Mouse (Mus musculus) CH12.LX (cell line): ENCODE results near the gene Adamts14. TPM values are rescaled to one million over a fixed set of nuclear protein-coding genes. Genes with fewer than 3 reads are reported as not detected.

Experiments used
- DNase-seq: peaks from one replicate; pipeline ENCODE4 v3.0.0-alpha.2; 2013; ENCODE audit errors: extremely low read depth
- H3K27ac ChIP-seq: 2 replicates; pipeline ENCODE4 v1.5.1; 2012; ENCODE audit warnings: low read depth, mild to moderate bottlenecking, control low read depth, moderate library complexity; ENCODE audit not compliant: insufficient read depth
- H3K27me3 ChIP-seq: replicated peaks from 2 replicates; pipeline ENCODE3; 2012; ENCODE audit warnings: inconsistent platforms
- H3K36me3 ChIP-seq, 2 experiments: replicated peaks in 1 of 2; 2 replicates each; pipeline versions ENCODE3 to v1.6.1; 2012; ENCODE audit warnings: inconsistent platforms in 1 of 2, low read length in 1 of 2, mild to moderate bottlenecking in 1 of 2, mixed read lengths in 1 of 2, moderate library complexity in 1 of 2; ENCODE audit not compliant: control insufficient read depth in 1 of 2, insufficient read depth in 1 of 2
- H3K4me1 ChIP-seq, 2 experiments: 2 replicates each; pipeline ENCODE4 v1.6.1; 2012; ENCODE audit warnings: inconsistent platforms in 1 of 2, moderate library complexity in 1 of 2; ENCODE audit not compliant: insufficient read depth in 2 of 2, control insufficient read depth in 1 of 2
- H3K4me2 ChIP-seq: 2 replicates; pipeline ENCODE4 v1.6.1; 2012; ENCODE audit warnings: low read depth, mild to moderate bottlenecking, control low read depth; ENCODE audit not compliant: poor library complexity, insufficient read depth, severe bottlenecking
- H3K4me3 ChIP-seq, 3 experiments: fragments of 150-350 bp in 1 of 3; sonication (generic) in 1 of 3; replicated peaks in 1 of 3; 2 replicates each; pipeline versions ENCODE3 to v1.5.1; 2011 to 2012; ENCODE audit warnings: low read depth in 2 of 3, low read length in 2 of 3, mild to moderate bottlenecking in 2 of 3, moderate library complexity in 2 of 3, control low read depth in 1 of 3, improper control_type of control experiment in 1 of 3, inconsistent platforms in 1 of 3, mixed read lengths in 1 of 3; ENCODE audit not compliant: poor library complexity in 1 of 3
- H3K79me2 ChIP-seq: replicated peaks from 2 replicates; pipeline ENCODE4 v1.6.1; 2012; ENCODE audit warnings: mild to moderate bottlenecking, moderate library complexity; ENCODE audit not compliant: control insufficient read depth, poor library complexity, insufficient read depth, severe bottlenecking; ENCODE audit errors: extremely low read depth
- H3K9ac ChIP-seq: 2 replicates; pipeline ENCODE4 v1.6.1; 2012; ENCODE audit warnings: low read depth, mild to moderate bottlenecking, control low read depth, moderate library complexity; ENCODE audit not compliant: insufficient read depth
- H3K9me3 ChIP-seq: replicated peaks from 2 replicates; pipeline ENCODE3; 2012; ENCODE audit warnings: low read length, inconsistent platforms, mixed read lengths
- BHLHE40 ChIP-seq: IDR thresholded peaks from 2 replicates; pipeline ENCODE4 v1.6.1; 2011; ENCODE audit warnings: mild to moderate bottlenecking, low read depth, low read length, improper control_type of control experiment
- CHD1 ChIP-seq: IDR thresholded peaks from 2 replicates; pipeline ENCODE4 v1.6.1; 2012; ENCODE audit warnings: low read depth, low read length, improper control_type of control experiment, inconsistent platforms
- CTCF ChIP-seq, 2 experiments: IDR thresholded peaks in 1 of 2; conservative IDR thresholded peaks in 1 of 2; 2 replicates each; pipeline ENCODE4 v1.5.1; 2011 to 2012; ENCODE audit warnings: low read depth in 2 of 2, low read length in 2 of 2, improper control_type of control experiment in 1 of 2, inconsistent platforms in 1 of 2, mild to moderate bottlenecking in 1 of 2, moderate library complexity in 1 of 2
- E2F4 ChIP-seq: IDR thresholded peaks from 2 replicates; pipeline ENCODE4 v1.6.1; 2011; ENCODE audit warnings: low read depth, low read length, improper control_type of control experiment; ENCODE audit not compliant: insufficient replicate concordance
- ELF1 ChIP-seq: IDR thresholded peaks from 2 replicates; pipeline ENCODE4 v1.6.1; 2014; ENCODE audit warnings: low read depth, mild to moderate bottlenecking, inconsistent platforms, low read length, improper control_type of control experiment
- GABPA ChIP-seq: IDR thresholded peaks from 2 replicates; pipeline ENCODE4 v1.6.1; 2012; ENCODE audit warnings: low read depth, low read length, improper control_type of control experiment, inconsistent platforms; ENCODE audit not compliant: insufficient replicate concordance
- IRF4 ChIP-seq: IDR thresholded peaks from 2 replicates; pipeline ENCODE4 v1.6.1; 2014; ENCODE audit warnings: low read depth, mild to moderate bottlenecking, inconsistent platforms, low read length, improper control_type of control experiment
- KAT2A ChIP-seq: IDR thresholded peaks from 2 replicates; pipeline ENCODE4 v1.6.1; 2012; ENCODE audit warnings: low read length, improper control_type of control experiment, inconsistent platforms; ENCODE audit not compliant: insufficient replicate concordance
- MAZ ChIP-seq: IDR thresholded peaks from 2 replicates; pipeline ENCODE4 v1.6.1; 2012; ENCODE audit warnings: low read depth, mild to moderate bottlenecking, inconsistent platforms, low read length, improper control_type of control experiment, moderate library complexity
- MEF2A ChIP-seq: IDR thresholded peaks from 2 replicates; pipeline ENCODE4 v1.6.1; 2014; ENCODE audit warnings: low read depth, mild to moderate bottlenecking, inconsistent platforms, low read length, improper control_type of control experiment, borderline replicate concordance
- MXI1 ChIP-seq: IDR thresholded peaks from 2 replicates; pipeline ENCODE4 v1.6.1; 2011; ENCODE audit warnings: mild to moderate bottlenecking, low read depth, low read length, improper control_type of control experiment
- MYC ChIP-seq: IDR thresholded peaks from 2 replicates; pipeline ENCODE4 v1.6.1; 2011; ENCODE audit warnings: low read depth, mild to moderate bottlenecking, improper control_type of control experiment, low read length
- NRF1 ChIP-seq: IDR thresholded peaks from 2 replicates; pipeline ENCODE4 v1.6.1; 2014; ENCODE audit warnings: low read depth, mild to moderate bottlenecking, inconsistent platforms, low read length, improper control_type of control experiment, moderate library complexity
- PAX5 ChIP-seq: IDR thresholded peaks from 2 replicates; pipeline ENCODE4 v1.6.1; 2012; ENCODE audit warnings: low read length, inconsistent platforms, mixed read lengths
- POLR2A ChIP-seq: IDR thresholded peaks from 2 replicates; pipeline ENCODE4 v1.6.1; 2011; ENCODE audit warnings: low read depth, mild to moderate bottlenecking, improper control_type of control experiment, low read length
- POLR2AphosphoS2 ChIP-seq: IDR thresholded peaks from 2 replicates; pipeline ENCODE4 v1.6.1; 2011; ENCODE audit warnings: low read depth, low read length, improper control_type of control experiment
- RAD21 ChIP-seq: IDR thresholded peaks from 2 replicates; pipeline ENCODE4 v1.6.1; 2011; ENCODE audit warnings: low read depth, mild to moderate bottlenecking, low read length, improper control_type of control experiment, moderate library complexity
- SIN3A ChIP-seq: IDR thresholded peaks from 2 replicates; pipeline ENCODE4 v1.6.1; 2012; ENCODE audit warnings: low read length, improper control_type of control experiment, inconsistent platforms
- SMC3 ChIP-seq: IDR thresholded peaks from 2 replicates; pipeline ENCODE4 v1.6.1; 2011; ENCODE audit warnings: low read depth, low read length, improper control_type of control experiment
- TCF12 ChIP-seq: IDR thresholded peaks from 2 replicates; pipeline ENCODE4 v1.6.1; 2014; ENCODE audit warnings: low read depth, mild to moderate bottlenecking, inconsistent platforms, low read length, improper control_type of control experiment
- UBTF ChIP-seq: IDR thresholded peaks from 2 replicates; pipeline ENCODE4 v1.6.1; 2012; ENCODE audit warnings: low read depth, mild to moderate bottlenecking, inconsistent platforms, low read length, improper control_type of control experiment, moderate library complexity
- USF2 ChIP-seq: conservative IDR thresholded peaks from 2 replicates; pipeline ENCODE4 v1.6.1; 2011; ENCODE audit warnings: low read depth, low read length, improper control_type of control experiment
- ZKSCAN1 ChIP-seq: IDR thresholded peaks from 2 replicates; pipeline ENCODE4 v1.6.1; 2012; ENCODE audit warnings: low read depth, inconsistent platforms, low read length, improper control_type of control experiment, borderline replicate concordance
- dilution Hi-C: fragments of 300-500 bp; cut with MboI; formaldehyde crosslinking; loops from 2 replicates; pipeline ENCODE4 v1.14.3; 2020; ENCODE audit warnings: low sequenced_read_pairs; ENCODE audit not compliant: extremely low pct_unique_long_range_greater_than_20kb, extremely low pct_ligation_motif_present
- in situ Hi-C: fragments of 300-500 bp; cut with MboI; formaldehyde crosslinking; loops from 3 replicates; pipeline ENCODE4 v1.14.3; 2019; ENCODE audit warnings: low sequenced_read_pairs, low pct_ligation_motif_present, low pct_unique_long_range_greater_than_20kb, mixed read lengths
- polyA plus RNA-seq: library from polyadenylated mRNA; unstranded; fragments of >175 nt; gene quantifications from 2 replicates; pipeline ENCODE4 v1.2.1, GENCODE M21; 2012; ENCODE audit warnings: low read depth; ENCODE audit not compliant: insufficient read length
- total RNA-seq, 2 experiments: library from RNA; depleted of rRNA; stranded (reverse); fragments of 300-350 nt in 1 of 2; fragments of >200 nt in 1 of 2; gene quantifications; 2 replicates each; pipeline ENCODE4 v1.2.3; 2012 to 2014

The Adamts14 gene
- total and polyA plus RNA-seq, 3 experiments = 1.2 to 2.7 (median 2.5) TPM

DNA sequence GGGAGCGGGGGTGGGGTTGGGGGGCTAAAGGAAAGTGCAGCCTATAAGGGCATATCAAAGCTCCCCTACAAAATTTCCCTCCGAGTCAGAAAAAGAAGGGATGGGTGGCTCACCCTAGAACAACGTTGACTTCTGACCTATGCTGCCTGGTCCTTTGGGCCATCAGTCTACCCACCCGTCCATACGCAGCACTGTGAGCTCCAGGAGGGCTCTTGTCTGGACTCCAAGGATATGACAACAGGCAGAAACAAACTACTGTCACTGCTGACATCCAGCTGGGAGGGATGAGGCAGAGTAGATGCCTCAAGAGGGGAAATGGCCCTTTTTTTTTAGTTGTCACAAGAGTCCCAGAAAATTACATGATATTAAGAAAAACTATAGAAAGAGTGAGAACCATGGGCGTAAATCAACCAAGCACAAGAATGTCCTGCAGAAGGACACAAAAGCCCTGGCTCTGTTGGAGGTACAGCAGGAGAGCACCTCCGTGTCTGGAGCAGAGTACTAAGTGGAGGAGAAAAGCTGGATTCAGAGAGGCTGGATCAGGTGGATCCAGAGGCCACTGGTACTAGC, 96.9 kb downstream of the Adamts14 start:
- H3K4me2 ChIP-seq = peak overlapping the region; percentile 76; the same call in 1 of the 2 replicates
- no peaks in the 10 kb centered on the region for H3K79me2 ChIP-seq
- TF ChIP-seq E2F4 (no peak), UBTF (no peak), SIN3A (no peak), GABPA (no peak), POLR2AphosphoS2 (no peak), MEF2A (no peak), MXI1 (no peak), ELF1 (no peak), CTCF (conservative IDR thresholded peaks at IDR 0.05 in 1 of 2, IDR thresholded peaks at IDR 0.05 in 1 of 2; ENCODE audit: low read depth in 2 of 2, low read length in 2 of 2) (no peak), MYC (no peak), USF2 (no peak), CHD1 (no peak), MAZ (no peak), KAT2A (no peak), ZKSCAN1 (no peak), BHLHE40 (no peak), TCF12 (no peak), IRF4 (no peak), SMC3 (no peak), PAX5 (no peak)
- peaks cover 2% of the 10 kb centered on the region for H3K27me3 ChIP-seq
- dilution Hi-C loops = no loop called here
- no peak overlapping the region for H3K4me3 ChIP-seq
- no peaks in the 10 kb centered on the region for H3K9me3 ChIP-seq
- H3K4me1 ChIP-seq = peaks cover 13 to 53% of the 10 kb centered on the region in 2 experiments
- H3K27ac ChIP-seq = no peak overlapping the region
- DNase-seq = no peak
- in situ Hi-C loops = no loop called here
- H3K9ac ChIP-seq = peak overlapping the region; percentile 11; the same call in 1 of the 2 replicates
- H3K36me3 ChIP-seq = no peaks in the 10 kb centered on the region

DNA sequence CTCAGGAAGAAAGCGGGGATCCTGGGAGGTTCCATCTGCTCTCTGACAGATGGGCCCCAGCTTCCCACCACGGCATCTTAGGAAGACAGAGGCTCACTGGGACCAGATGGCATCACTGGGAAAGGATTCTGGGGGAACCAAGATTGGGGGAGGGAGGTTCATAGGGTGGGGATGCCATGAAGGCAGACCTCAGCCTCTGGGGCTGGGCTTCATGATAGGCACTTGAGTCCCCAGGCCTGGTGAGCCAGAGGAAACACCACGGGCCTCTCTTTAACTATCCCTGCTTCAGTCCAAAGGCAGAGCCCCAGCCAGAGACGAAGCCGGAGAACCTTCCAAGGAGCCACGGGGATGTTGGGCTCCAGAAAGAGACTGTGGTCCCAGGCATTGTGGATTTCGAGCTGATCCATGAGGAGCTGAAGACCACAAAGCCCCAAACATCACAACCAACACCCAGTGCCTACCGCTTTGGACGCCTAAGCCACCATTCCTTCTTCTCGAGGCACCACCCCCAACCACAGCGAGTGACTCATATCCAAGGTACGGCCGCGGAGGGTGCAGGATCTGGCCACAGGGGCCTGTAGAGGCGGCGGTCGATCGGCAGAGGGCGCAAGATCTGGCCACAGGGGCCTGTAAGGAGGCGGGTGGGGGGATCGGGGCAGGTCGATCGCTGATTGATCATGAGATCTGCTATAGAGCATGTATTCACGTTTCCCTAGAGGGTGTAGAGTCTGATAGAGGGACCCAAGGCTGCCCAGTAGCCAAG, 97.6 kb downstream of the Adamts14 start:
- peaks cover 2% of the 10 kb centered on the region for H3K27me3 ChIP-seq
- peak overlapping the region; percentile 40 to 52 (median 46) for H3K4me3 ChIP-seq
- dilution Hi-C loops (no loop called here), in situ Hi-C loops (no loop called here)
- H3K36me3 ChIP-seq = no peaks in the 10 kb centered on the region
- no peaks in the 10 kb centered on the region for H3K79me2 ChIP-seq
- peaks cover 13 to 56% of the 10 kb centered on the region in 2 experiments for H3K4me1 ChIP-seq
- no peak overlapping the region for H3K27ac ChIP-seq
- peak overlapping the region; percentile 76 for H3K4me2 ChIP-seq
- peak; percentile 77 for DNase-seq
- H3K9me3 ChIP-seq = no peaks in the 10 kb centered on the region
- H3K9ac ChIP-seq = peak overlapping the region; percentile 66
- TF ChIP-seq CTCF (conservative IDR thresholded peaks at IDR 0.05 in 1 of 2, IDR thresholded peaks at IDR 0.05 in 1 of 2; ENCODE audit: low read depth in 2 of 2, low read length in 2 of 2) (peak; percentile 15 to 80; a peak in 3 of 4 replicates), MAZ (peak; percentile 80), ELF1 (no peak), SMC3 (peak; percentile 58), RAD21 (peak; percentile 29), POLR2A (peak; percentile 39; the same call in 1 of the 2 replicates), TCF12 (peak; percentile 46; the same call in 1 of the 2 replicates), IRF4 (peak; percentile 68), NRF1 (0 out of 2 replicates have a peak, but pooled peaks have one; percentile 10), E2F4 (no peak)
